8 mouse cellular contexts compared by ENCODE assay signal in genomic region chr1:51478262-51479026, GRCm38 (mm10). TPM values are rescaled to one million over a fixed set of nuclear protein-coding genes. Genes with fewer than 3 reads are reported as not detected.
DNase-seq lines count a peak whose midpoint lies in the region; ATAC-seq and TF ChIP-seq lines count a peak whose summit lies in the region.

Nabp1 (minus strand) TSS chr1:51478425.

- TF ChIP-seq EP300 in ES-Bruce4 (IDR thresholded peaks at IDR 0.05; ENCODE audit: insufficient read depth, low read depth, low read length) = peak; percentile 76; the same call in 1 of the 2 replicates
- 0 out of 2 replicates have a peak, but pooled peaks have one; percentile 43 for TF ChIP-seq EP300 in liver, postnatal 0 days (IDR thresholded peaks at IDR 0.05; ENCODE audit: low read depth)

- peak within 1 kb of the TSS; percentile 86 for H3K27ac ChIP-seq in ES-Bruce4 (ENCODE audit: insufficient read depth, low read length)
- H3K27ac ChIP-seq in forebrain, embryonic 13.5 days = peak within 1 kb of the TSS; percentile 49
- H3K27ac ChIP-seq in liver, postnatal 0 days (ENCODE audit: low read depth) = peak within 1 kb of the TSS; percentile 95
- peak within 1 kb of the TSS; percentile 81 for H3K27ac ChIP-seq in neural tube, embryonic 14.5 days (ENCODE audit: low read depth, low read length)

- WGBS in forebrain, embryonic 13.5 days = under 1% methylated on average over 42 of the region's 51 CpGs
- WGBS in large intestine, adult 2 months = under 1% methylated on average over 51 of the region's 51 CpGs
- under 1% methylated on average over 51 of the region's 51 CpGs for WGBS in liver, postnatal 0 days (ENCODE audit: insufficient replicate concordance)
- WGBS in neural tube, embryonic 14.5 days = under 1% methylated on average over 50 of the region's 51 CpGs

- no peaks in the 10 kb centered on the region for H3K27me3 ChIP-seq in ES-Bruce4 (ENCODE audit: control insufficient read depth, insufficient read depth, low read length, poor library complexity, severe bottlenecking)
- peaks cover 4% of the 10 kb centered on the region; the same call in 1 of the 2 replicates for H3K27me3 ChIP-seq in forebrain, embryonic 13.5 days
- H3K27me3 ChIP-seq in liver, postnatal 0 days (ENCODE audit: insufficient read depth, low read length) = no peaks in the 10 kb centered on the region
- H3K27me3 ChIP-seq in neural tube, embryonic 14.5 days (ENCODE audit: control insufficient read depth, insufficient read depth, low read length) = no peaks in the 10 kb centered on the region

- TF ChIP-seq POLR2A in ES-Bruce4 (IDR thresholded peaks at IDR 0.05; ENCODE audit: insufficient read depth, low read length) = peak; percentile 99

- H3K9me3 ChIP-seq in ES-Bruce4 (replicated peaks; ENCODE audit: control insufficient read depth, insufficient read depth, low read length, poor library complexity, severe bottlenecking) = no peaks in the 10 kb centered on the region
- H3K9me3 ChIP-seq in forebrain, embryonic 13.5 days (replicated peaks) = no peaks in the 10 kb centered on the region
- H3K9me3 ChIP-seq in liver, postnatal 0 days (ENCODE audit: low read length) = no peaks in the 10 kb centered on the region
- no peaks in the 10 kb centered on the region for H3K9me3 ChIP-seq in neural tube, embryonic 14.5 days (ENCODE audit: control insufficient read depth, low read length)

- peaks cover 12% of the 10 kb centered on the region for H3K36me3 ChIP-seq in ES-Bruce4 (ENCODE audit: control insufficient read depth, insufficient read depth, low read length, poor library complexity, severe bottlenecking)
- no peaks in the 10 kb centered on the region for H3K36me3 ChIP-seq in forebrain, embryonic 13.5 days (ENCODE audit: poor library complexity, severe bottlenecking)
- H3K36me3 ChIP-seq in liver, postnatal 0 days (replicated peaks; ENCODE audit: insufficient read depth, low read length) = no peaks in the 10 kb centered on the region; the same call in 1 of the 2 replicates
- H3K36me3 ChIP-seq in neural tube, embryonic 14.5 days (ENCODE audit: control insufficient read depth, insufficient read depth, low read length) = no peaks in the 10 kb centered on the region

- peak within 1 kb of the TSS; percentile 82 for H3K4me2 ChIP-seq in forebrain, embryonic 13.5 days
- peak within 1 kb of the TSS; percentile 96 for H3K4me2 ChIP-seq in liver, postnatal 0 days (ENCODE audit: low read depth, low read length)
- peak within 1 kb of the TSS; percentile 100 for H3K4me2 ChIP-seq in neural tube, embryonic 14.5 days (ENCODE audit: low read depth, low read length)

- peak within 1 kb of the TSS; percentile 93 for H3K4me3 ChIP-seq in ES-Bruce4 (ENCODE audit: low read depth, low read length)
- peak within 1 kb of the TSS; percentile 60 for H3K4me3 ChIP-seq in forebrain, embryonic 13.5 days
- H3K4me3 ChIP-seq in liver, postnatal 0 days (ENCODE audit: low read depth, low read length) = peak within 1 kb of the TSS; percentile 68
- H3K4me3 ChIP-seq in neural tube, embryonic 14.5 days (ENCODE audit: low read depth, low read length) = peak within 1 kb of the TSS; percentile 61

- peaks cover 1% of the 10 kb centered on the region for H3K4me1 ChIP-seq in ES-Bruce4 (ENCODE audit: control insufficient read depth, insufficient read depth, low read length)
- H3K4me1 ChIP-seq in forebrain, embryonic 13.5 days = peaks cover 5% of the 10 kb centered on the region; the same call in 1 of the 2 replicates
- peaks cover 10% of the 10 kb centered on the region for H3K4me1 ChIP-seq in liver, postnatal 0 days (ENCODE audit: insufficient read depth)
- no peaks in the 10 kb centered on the region for H3K4me1 ChIP-seq in neural tube, embryonic 14.5 days (ENCODE audit: control insufficient read depth, insufficient read depth, low read length)

- H3K9ac ChIP-seq in ES-Bruce4 (ENCODE audit: low read depth, poor library complexity, severe bottlenecking) = peak within 1 kb of the TSS; percentile 71
- H3K9ac ChIP-seq in forebrain, embryonic 13.5 days = peak within 1 kb of the TSS; percentile 71
- H3K9ac ChIP-seq in liver, postnatal 0 days (replicated peaks) = peak within 1 kb of the TSS; percentile 81
- H3K9ac ChIP-seq in neural tube, embryonic 14.5 days (replicated peaks; ENCODE audit: low read depth, low read length) = peak within 1 kb of the TSS; percentile 25

- ATAC-seq in cerebellum, adult (ENCODE audit: insufficient number of reproducible peaks, low FRiP score, low TSS enrichment) = peak; percentile 99
- peak; percentile 100 for ATAC-seq in forebrain, embryonic 13.5 days
- peak; percentile 99 for ATAC-seq in liver, postnatal 0 days
- ATAC-seq in neural tube, embryonic 14.5 days (ENCODE audit: low read depth) = peak; percentile 100

- no peak for TF ChIP-seq CTCF in ES-Bruce4 (IDR thresholded peaks at IDR 0.05; ENCODE audit: low read depth, low read length)
- peak; percentile 61 for TF ChIP-seq CTCF in liver, postnatal 0 days (IDR thresholded peaks at IDR 0.05; ENCODE audit: low read depth)

- intact Hi-C loops in heart, postnatal 10 days (cut with DNase I) = loop anchor here (5.0 kb wide), 2 partner anchors 39 to 54 kb away; no protein-coding TSS in a partner anchor

- DNase-seq in heart, postnatal 10 days = peak; percentile 99
- DNase-seq in large intestine, adult 2 months (ENCODE audit: low read depth, low spot score) = peak; percentile 89
- peak; percentile 99 for DNase-seq in liver, postnatal 0 days
- peak; percentile 99 for DNase-seq in testis, postnatal 10 days (ENCODE audit: low spot score)

RNA-seq across cellular contexts. Expression of gene Nabp1, which starts in this region (rescaled TPM):
- 126 and 145 TPM in 2 replicates for polyA plus RNA-seq in ES-Bruce4 (2011; ENCODE audit: insufficient read depth, insufficient read length, low read depth, missing spikeins)
- polyA plus RNA-seq in forebrain, embryonic 13.5 days (2015; fragmentation: Nextera tagmentation; extraction: Ambion mirVana) = 6.3 and 7.4 TPM in 2 replicates
- total RNA-seq in heart, postnatal 10 days (2021) = 10 to 100 TPM; 33.1 to 36.1 TPM
- 3.2 and 3.5 TPM in 2 replicates for polyA plus RNA-seq in large intestine, adult 2 months (2012; rRNA removed)
- polyA plus RNA-seq in liver, postnatal 0 days (2015; fragmentation: Nextera tagmentation; extraction: Ambion mirVana) = 6.2 and 7.2 TPM in 2 replicates
- polyA plus RNA-seq in neural tube, embryonic 14.5 days (2014; fragmentation: Nextera tagmentation; extraction: Ambion mirVana) = 8.3 and 9.3 TPM in 2 replicates

Comparison
In these comparisons a context has a peak if more than half of its experiments do, and no peak if none do; other contexts are left out.
1. Peak in every context shown above with its lines: DNase-seq, ATAC-seq, H3K4me3 ChIP-seq and H3K27ac ChIP-seq.
2. RNA of gene Nabp1 (polyA plus RNA-seq): 126 to 145 TPM in ES-Bruce4; 8.3 to 9.3 TPM in neural tube, embryonic 14.5 days, 6.3 to 7.4 TPM in forebrain, embryonic 13.5 days, 6.2 to 7.2 TPM in liver, postnatal 0 days and 3.2 to 3.5 TPM in large intestine, adult 2 months; every median in the first group is over 10 times any median in the second.
3. H3K9ac ChIP-seq: peak in every context shown above with its lines; median percentile 81 in liver, postnatal 0 days; 71 in ES-Bruce4; 71 in forebrain, embryonic 13.5 days; 25 in neural tube, embryonic 14.5 days.